ENCODE assay signal across 9 mouse cellular contexts in genomic region chr2:84184288-84185015, GRCm38 (mm10).
A peak's percentile ranks its signal among the peaks of the same experiment; 100 is the strongest.
DNase-seq lines count a peak whose midpoint lies in the region; ATAC-seq and TF ChIP-seq lines count a peak whose summit lies in the region.
"Had no signal": no experiment of that assay in that cellular context is flagged by ENCODE, and none has a peak within 500 bp of the region (broad histone marks: within the 10 kb centered on the region; RNA-seq: fewer than 3 reads in every experiment).

No protein-coding gene starts in this region.

- H3K9ac ChIP-seq in liver, embryonic 16.5 days (ENCODE audit: low read depth, low read length): no peak overlapping the region

- no peaks in the 10 kb centered on the region for H3K36me3 ChIP-seq in liver, embryonic 16.5 days (ENCODE audit: control insufficient read depth, insufficient read depth)
- H3K36me3 ChIP-seq in small intestine, adult 2 months (ENCODE audit: control insufficient read depth, insufficient read depth, low read length): no peaks in the 10 kb centered on the region

- H3K9me3 ChIP-seq in liver, embryonic 16.5 days (replicated peaks; ENCODE audit: control insufficient read depth, low read length): no peaks in the 10 kb centered on the region

- H3K4me1 ChIP-seq in liver, embryonic 16.5 days (ENCODE audit: control insufficient read depth, low read depth, low read length): no peaks in the 10 kb centered on the region
- H3K4me1 ChIP-seq in small intestine, adult 2 months (ENCODE audit: control insufficient read depth, insufficient read depth, insufficient read length, low read length): no peaks in the 10 kb centered on the region

- TF ChIP-seq POLR2A in small intestine, adult 2 months (IDR thresholded peaks at IDR 0.05; ENCODE audit: low read depth, low read length): no peak

- TF ChIP-seq CTCF in gastrocnemius, adult 2 months (IDR thresholded peaks at IDR 0.05): no peak
- no peak for TF ChIP-seq CTCF in small intestine, adult 2 months (IDR thresholded peaks at IDR 0.05; ENCODE audit: extremely low read depth, insufficient read length, insufficient replicate concordance, low read depth, low read length)

- DNase-seq in gastrocnemius, adult 2 months: peak; percentile 32
- DNase-seq in gastrocnemius, postnatal 4 days (ENCODE audit: low spot score in 2 of 2): no peak
- peak; percentile 28 to 43 for DNase-seq in heart, postnatal 36 days
- DNase-seq in left cerebral cortex, adult 9 months (ENCODE audit: low spot score in 2 of 2): no peak
- DNase-seq in cerebellum, postnatal 36 days: no peak
- DNase-seq in layer of hippocampus, postnatal 36 days: no peak

- ATAC-seq in liver, embryonic 16.5 days (ENCODE audit: low read depth): peak; percentile 67; the same call in 1 of the 2 replicates

- intact Hi-C loops in gastrocnemius, adult 2 months (cut with DNase I): loop anchor here (5.0 to 10.0 kb wide), 2 partner anchors 90 to 243 kb away; partner anchors contain the start of gene Calcrl
- intact Hi-C loops in heart, postnatal 36 days (cut with DNase I): loop anchor here (2.0 to 5.0 kb wide), 6 partner anchors 44 to 244 kb away; no protein-coding TSS in a partner anchor

- H3K4me3 ChIP-seq in gastrocnemius, adult 2 months: peak overlapping the region; percentile 60
- no peak overlapping the region; the same call in 1 of the 2 replicates for H3K4me3 ChIP-seq in liver, embryonic 16.5 days (ENCODE audit: low read depth, low read length)
- no peak overlapping the region for H3K4me3 ChIP-seq in small intestine, adult 2 months (ENCODE audit: low read depth, low read length)

- peak overlapping the region; percentile 28 for H3K4me2 ChIP-seq in liver, embryonic 16.5 days (ENCODE audit: low read depth, low read length)

- H3K27me3 ChIP-seq in liver, embryonic 16.5 days (ENCODE audit: control insufficient read depth, insufficient read depth, low read depth, low read length): no peaks in the 10 kb centered on the region
- no peaks in the 10 kb centered on the region for H3K27me3 ChIP-seq in small intestine, adult 2 months (ENCODE audit: control insufficient read depth, insufficient read depth, low read length)

- peak overlapping the region; percentile 71 for H3K27ac ChIP-seq in gastrocnemius, adult 2 months
- H3K27ac ChIP-seq in liver, embryonic 16.5 days (ENCODE audit: low read length): no peak overlapping the region
- H3K27ac ChIP-seq in small intestine, adult 2 months (ENCODE audit: insufficient read depth, low read depth, low read length): peak overlapping the region; percentile 46; the same call in 1 of the 2 replicates
- H3K27ac ChIP-seq: macrophage had no signal

- 22% methylated on average over 19 of the region's 19 CpGs for WGBS in liver, embryonic 16.5 days (ENCODE audit: insufficient replicate concordance)
- WGBS in small intestine, adult 2 months: 70% methylated on average over 19 of the region's 19 CpGs

Comparison
In these comparisons a context has a peak if more than half of its experiments do, and no peak if none do; other contexts are left out.
1. DNase-seq: peak in gastrocnemius, adult 2 months (single experiment) and heart, postnatal 36 days (2 of 2); none in gastrocnemius, postnatal 4 days (0 of 2), left cerebral cortex, adult 9 months (0 of 2), cerebellum, postnatal 36 days (0 of 2) and layer of hippocampus, postnatal 36 days (0 of 2).